Comparison of ENCODE assay signal across 11 mouse cellular contexts in genomic region chr2:32483179-32483875, GRCm38 (mm10). TPM values are rescaled to one million over a fixed set of nuclear protein-coding genes. Genes with fewer than 3 reads are reported as not detected.
DNase-seq lines count a peak whose midpoint lies in the region; ATAC-seq and TF ChIP-seq lines count a peak whose summit lies in the region.
"Had no signal": no experiment of that assay in that cellular context is flagged by ENCODE, and none has a peak within 500 bp of the region (broad histone marks: within the 10 kb centered on the region; RNA-seq: fewer than 3 reads in every experiment).

No protein-coding gene starts in this region.

- H3K9me3 ChIP-seq in liver, embryonic 11.5 days (ENCODE audit: control insufficient read depth, low read length) = no peaks in the 10 kb centered on the region

- H3K4me1 ChIP-seq in liver, adult 2 months (ENCODE audit: control insufficient read depth, insufficient read depth, low read length) = peaks cover 3% of the 10 kb centered on the region; the same call in 1 of the 2 replicates
- no peaks in the 10 kb centered on the region for H3K4me1 ChIP-seq in liver, embryonic 11.5 days (replicated peaks; ENCODE audit: control insufficient read depth, insufficient read depth, low read length)
- H3K4me1 ChIP-seq: forebrain, embryonic 12.5 days; neural tube, embryonic 15.5 days had no signal

- peak; percentile 32 for DNase-seq in embryo, embryonic 11 days
- DNase-seq in embryo, embryonic 9.5 days (ENCODE audit: extremely low spot score) = no peak
- peak; percentile 32 for DNase-seq in liver, adult 2 months (ENCODE audit: extremely low read depth, low read depth, low spot score)
- DNase-seq in liver, embryonic 11.5 days (ENCODE audit: low spot score) = no peak
- DNase-seq in T-cell, adult 2 months (ENCODE audit: low spot score) = peak; percentile 53
- DNase-seq in spleen, postnatal 14 days (ENCODE audit: low spot score in 2 of 2) = no peak
- no peak for DNase-seq in adrenal gland, adult (ENCODE audit: inconsistent age in 2 of 2, low spot score in 1 of 2)

- no peak for ATAC-seq in liver, embryonic 11.5 days (replicated peaks; ENCODE audit: low FRiP score)
- ATAC-seq in megakaryocyte progenitor cell, adult 5-6 weeks (replicated peaks; ENCODE audit: poor library complexity) = peak; percentile 40

- peak; percentile 43; the same call in 1 of the 2 replicates for TF ChIP-seq CTCF in liver, adult 2 months (IDR thresholded peaks at IDR 0.05; ENCODE audit: low read depth, low read length)

- no peaks in the 10 kb centered on the region for H3K79me2 ChIP-seq in liver, adult 2 months (ENCODE audit: control insufficient read depth, insufficient read depth, low read length)

- H3K9ac ChIP-seq in liver, adult 2 months (ENCODE audit: low read depth, low read length) = no peak overlapping the region
- H3K9ac ChIP-seq in liver, embryonic 11.5 days (ENCODE audit: low read depth, low read length) = no peak overlapping the region
- H3K9ac ChIP-seq: forebrain, embryonic 12.5 days; neural tube, embryonic 15.5 days had no signal

- WGBS in liver, adult 2 months = 79% methylated on average over 9 of the region's 9 CpGs
- WGBS in liver, embryonic 11.5 days = 73% methylated on average over 9 of the region's 9 CpGs

- TF ChIP-seq POLR2A in liver, adult 2 months (IDR thresholded peaks at IDR 0.05; ENCODE audit: extremely low read depth, insufficient read depth, low read length) = no peak

- no peaks in the 10 kb centered on the region for H3K36me3 ChIP-seq in liver, adult 2 months (ENCODE audit: control insufficient read depth, insufficient read depth, low read length)
- H3K36me3 ChIP-seq in liver, embryonic 11.5 days (ENCODE audit: control insufficient read depth, insufficient read depth, low read length) = no peaks in the 10 kb centered on the region
- H3K36me3 ChIP-seq: forebrain, embryonic 12.5 days; neural tube, embryonic 15.5 days had no signal

- no peak overlapping the region for H3K27ac ChIP-seq in liver, adult 2 months (replicated peaks; ENCODE audit: insufficient read depth, low read depth, low read length)
- H3K27ac ChIP-seq in liver, embryonic 11.5 days (ENCODE audit: low read depth, low read length) = no peak overlapping the region
- H3K27ac ChIP-seq: forebrain, embryonic 12.5 days; neural tube, embryonic 15.5 days had no signal

- H3K4me3 ChIP-seq in liver, adult 2 months (ENCODE audit: insufficient read depth, low read depth, low read length) = no peak overlapping the region
- H3K4me3 ChIP-seq in liver, embryonic 11.5 days (ENCODE audit: low read depth, low read length) = no peak overlapping the region
- H3K4me3 ChIP-seq: forebrain, embryonic 12.5 days; megakaryocyte, embryonic 14.5 days; neural tube, embryonic 15.5 days had no signal

- no peaks in the 10 kb centered on the region for H3K27me3 ChIP-seq in liver, adult 2 months (ENCODE audit: control insufficient read depth, insufficient read depth, low read length)
- H3K27me3 ChIP-seq in liver, embryonic 11.5 days (replicated peaks; ENCODE audit: control insufficient read depth, insufficient read depth, low read length) = no peaks in the 10 kb centered on the region
- H3K27me3 ChIP-seq: forebrain, embryonic 12.5 days; megakaryocyte, embryonic 14.5 days; neural tube, embryonic 15.5 days had no signal

- H3K4me2 ChIP-seq in liver, embryonic 11.5 days = no peak overlapping the region
- H3K4me2 ChIP-seq: forebrain, embryonic 12.5 days; neural tube, embryonic 15.5 days had no signal

RNA-seq across cellular contexts. Expression of gene Slc25a25, which starts 32.1 kb away (rescaled TPM):
- 40.0 and 41.9 TPM in 2 replicates for total RNA-seq in liver, adult 2 months (2014; rRNA removed)
- polyA plus RNA-seq in liver, adult 2 months (2012; rRNA removed) = 57.9 and 124 TPM in 2 replicates
- 10.4 and 12.7 TPM in 2 replicates for polyA plus RNA-seq in liver, embryonic 11.5 days (2014; fragmentation: Nextera tagmentation; extraction: Ambion mirVana)
- 5.2 and 6.4 TPM in 2 replicates for total RNA-seq in megakaryocyte progenitor cell, adult 5-6 weeks (2015)
- total RNA-seq in megakaryocyte progenitor cell, adult 5-6 weeks (2017) = 10.7 and 11.5 TPM in 2 replicates

RNA-seq across cellular contexts. Expression of gene Naif1, which starts 33.1 kb away (rescaled TPM):
- 0.67 and 0.83 TPM in 2 replicates for total RNA-seq in liver, adult 2 months (2014; rRNA removed)
- 2.9 and 3.0 TPM in 2 replicates for polyA plus RNA-seq in liver, adult 2 months (2012; rRNA removed)
- polyA plus RNA-seq in liver, embryonic 11.5 days (2014; fragmentation: Nextera tagmentation; extraction: Ambion mirVana) = 4.5 and 5.4 TPM in 2 replicates
- total RNA-seq in megakaryocyte progenitor cell, adult 5-6 weeks (2015) = 1.5 and 1.9 TPM in 2 replicates
- 3.5 TPM in 2 replicates for total RNA-seq in megakaryocyte progenitor cell, adult 5-6 weeks (2017)

RNA-seq across cellular contexts. Expression of gene Fam102a, which starts 51.8 kb away (rescaled TPM):
- total RNA-seq in liver, adult 2 months (2014; rRNA removed) = 7.0 and 7.2 TPM in 2 replicates
- polyA plus RNA-seq in liver, adult 2 months (2012; rRNA removed) = 10.5 and 11.0 TPM in 2 replicates
- 4.1 and 6.5 TPM in 2 replicates for polyA plus RNA-seq in liver, embryonic 11.5 days (2014; fragmentation: Nextera tagmentation; extraction: Ambion mirVana)
- total RNA-seq in megakaryocyte progenitor cell, adult 5-6 weeks (2015) = 1.9 and 2.9 TPM in 2 replicates
- total RNA-seq in megakaryocyte progenitor cell, adult 5-6 weeks (2017) = 1.9 and 2.2 TPM in 2 replicates

Comparison
In these comparisons a context has a peak if more than half of its experiments do, and no peak if none do; other contexts are left out.
1. DNase-seq: peak in embryo, embryonic 11 days (single experiment), liver, adult 2 months (single experiment) and T-cell, adult 2 months (single experiment); none in embryo, embryonic 9.5 days (single experiment), liver, embryonic 11.5 days (single experiment), spleen, postnatal 14 days (0 of 2) and adrenal gland, adult (0 of 2).